Mouse (Mus musculus): ENCODE data around the gene Fmo2. TPM values are rescaled to one million over a fixed set of nuclear protein-coding genes. Genes with fewer than 3 reads are reported as not detected.
A peak's percentile ranks its signal among the peaks of the same experiment; 100 is the strongest.

Gene Fmo2
- total and polyA plus RNA-seq, 3 experiments = not detected

- H3K36me3 ChIP-seq (ENCODE audit: control insufficient read depth in 1 of 2, insufficient read depth in 2 of 2, low read length in 2 of 2) = no peaks in the 10 kb centered on the region
- H3K79me2 ChIP-seq (ENCODE audit: control insufficient read depth, insufficient read depth, low read length, poor library complexity) = no peaks in the 10 kb centered on the region
- H3K27ac ChIP-seq (ENCODE audit: control insufficient read depth, low read depth, low read length) = no peak overlapping the region
- no peak overlapping the region for H3K9ac ChIP-seq (ENCODE audit: control insufficient read depth, low read depth, low read length, poor library complexity, severe bottlenecking)
- H3K9me3 ChIP-seq (replicated peaks; ENCODE audit: insufficient read depth, low read length) = no peaks in the 10 kb centered on the region
- DNase-seq (ENCODE audit: low read depth, low spot score) = peak; percentile 66
- H3K4me3 ChIP-seq (ENCODE audit: control insufficient read depth in 1 of 2, insufficient read depth in 1 of 2, low read depth in 2 of 2, low read length in 2 of 2) = no peak overlapping the region
- no peaks in the 10 kb centered on the region for H3K4me1 ChIP-seq (ENCODE audit: control insufficient read depth in 1 of 2, insufficient read depth in 2 of 2, low read length in 2 of 2)
- TF ChIP-seq KAT2A (conservative IDR thresholded peaks at IDR 0.05; ENCODE audit: low read depth, low read length) (no peak), BHLHE40 (IDR thresholded peaks at IDR 0.05; ENCODE audit: borderline replicate concordance, low read depth, low read length) (no peak), ZKSCAN1 (IDR thresholded peaks at IDR 0.05; ENCODE audit: low read depth, low read length) (no peak), SMC3 (IDR thresholded peaks at IDR 0.05; ENCODE audit: low read depth, low read length) (peak; percentile 86), MAX (IDR thresholded peaks at IDR 0.05; ENCODE audit: low read length) (no peak), MYC (IDR thresholded peaks at IDR 0.05; ENCODE audit: low read depth, low read length) (no peak), ETS1 (IDR thresholded peaks at IDR 0.05; ENCODE audit: low read depth, low read length) (no peak), CTCF (IDR thresholded peaks at IDR 0.05 in 2 of 3, conservative IDR thresholded peaks at IDR 0.05 in 1 of 3; ENCODE audit: control insufficient read depth in 1 of 3, insufficient read depth in 1 of 3, low read depth in 2 of 3, low read length in 3 of 3, poor library complexity in 1 of 3, severe bottlenecking in 1 of 3) (peak; percentile 72 to 82 (median 81)), MXI1 (IDR thresholded peaks at IDR 0.05; ENCODE audit: low read depth, low read length) (no peak), RAD21 (IDR thresholded peaks at IDR 0.05; ENCODE audit: low read depth, low read length) (peak; percentile 87), USF2 (IDR thresholded peaks at IDR 0.05; ENCODE audit: borderline replicate concordance in 1 of 2, insufficient read depth in 1 of 2, low read depth in 1 of 2, low read length in 2 of 2) (no peak), EP300 (IDR thresholded peaks at IDR 0.05; ENCODE audit: low read depth in 1 of 2, low read length in 2 of 2) (no peak), ZC3H11A (IDR thresholded peaks at IDR 0.05; ENCODE audit: low read depth, low read length) (peak; percentile 69), TBP (IDR thresholded peaks at IDR 0.05; ENCODE audit: low read depth, low read length) (no peak), GATA1 (IDR thresholded peaks at IDR 0.05; ENCODE audit: low read depth, low read length) (no peak)
- no peaks in the 10 kb centered on the region; a peak in 1 of 4 replicates for H3K27me3 ChIP-seq (ENCODE audit: control insufficient read depth in 1 of 2, insufficient read depth in 2 of 2, low read length in 2 of 2)
Measured at GRCm38 (mm10) chr1:162895900-162896299, 2.6 kb downstream of the Fmo2 start.

GRCm38 (mm10) chr1:162893014-162893413 is 5.5 kb downstream of the Fmo2 start:
- Histone ChIP-seq H3K27me3 (ENCODE audit: control insufficient read depth in 1 of 2, insufficient read depth in 2 of 2, low read length in 2 of 2) (no peaks in the 10 kb centered on the region), H3K4me3 (ENCODE audit: control insufficient read depth in 1 of 2, insufficient read depth in 1 of 2, low read depth in 2 of 2, low read length in 2 of 2) (no peak overlapping the region), H3K4me1 (ENCODE audit: control insufficient read depth in 1 of 2, insufficient read depth in 2 of 2, low read length in 2 of 2) (no peaks in the 10 kb centered on the region), H3K36me3 (ENCODE audit: control insufficient read depth in 1 of 2, insufficient read depth in 2 of 2, low read length in 2 of 2) (no peaks in the 10 kb centered on the region), H3K9ac (ENCODE audit: control insufficient read depth, low read depth, low read length, poor library complexity, severe bottlenecking) (no peak overlapping the region), H3K9me3 (replicated peaks; ENCODE audit: insufficient read depth, low read length) (no peaks in the 10 kb centered on the region), H3K27ac (ENCODE audit: control insufficient read depth, low read depth, low read length) (no peak overlapping the region), H3K79me2 (ENCODE audit: control insufficient read depth, insufficient read depth, low read length, poor library complexity) (no peaks in the 10 kb centered on the region)
- TF ChIP-seq ZKSCAN1 (IDR thresholded peaks at IDR 0.05; ENCODE audit: low read depth, low read length) = no peak
- TF ChIP-seq MEF2A (IDR thresholded peaks at IDR 0.05; ENCODE audit: extremely low read depth, insufficient replicate concordance, low read depth, low read length, poor library complexity, severe bottlenecking) = no peak
- TF ChIP-seq TBP (IDR thresholded peaks at IDR 0.05; ENCODE audit: low read depth, low read length) = no peak
- no peak for TF ChIP-seq ZNF384 (IDR thresholded peaks at IDR 0.05; ENCODE audit: low read depth, low read length)
- no peak for TF ChIP-seq TAL1 (IDR thresholded peaks at IDR 0.05; ENCODE audit: low read length)
- TF ChIP-seq MAX (IDR thresholded peaks at IDR 0.05; ENCODE audit: low read length) = no peak
- TF ChIP-seq GABPA (IDR thresholded peaks at IDR 0.05; ENCODE audit: low read depth, low read length) = no peak
- no peak for TF ChIP-seq BHLHE40 (IDR thresholded peaks at IDR 0.05; ENCODE audit: borderline replicate concordance, low read depth, low read length)
- DNase-seq (ENCODE audit: low read depth, low spot score) = no peak

Measured in MEL (cell line).